Mouse (Mus musculus): Measurements from ENCODE around the gene Atg4d.

- no peak for TF ChIP-seq CTCF (IDR thresholded peaks at IDR 0.05; ENCODE audit: low read depth, low read length)
- TF ChIP-seq POLR2A (IDR thresholded peaks at IDR 0.05; ENCODE audit: extremely low read depth, insufficient read depth, low read length) = no peak
These were observed 47.0 kb downstream of the Atg4d start, which contains the start of gene Ap1m2 for GRCm38 (mm10) chr9:21312134-21312533.
